Mouse (Mus musculus) liver, embryonic 16.5 days (tissue): Measurements from ENCODE around the gene Dnajc1. TPM values are rescaled to one million over a fixed set of nuclear protein-coding genes. Genes with fewer than 3 reads are reported as not detected.

Source experiments
- ATAC-seq: fragments of 200-750 bp; cut with Nextera tagmentation; 2 replicates; pipeline ENCODE4 v1.8.0; 2017; ENCODE audit warnings: low read depth, mild to moderate bottlenecking, moderate number of reproducible peaks, moderate library complexity
- H3K27ac ChIP-seq: fragments of 300-500 bp; sonication (generic); 2 replicates; pipeline ENCODE4 v1.5.1; 2014; ENCODE audit warnings: mild to moderate bottlenecking, low read length
- H3K27me3 ChIP-seq: fragments of 300-500 bp; sonication (generic); 2 replicates; pipeline ENCODE4 v1.6.1; 2014; ENCODE audit warnings: low read depth, low read length, mixed read lengths; ENCODE audit not compliant: control insufficient read depth, insufficient read depth
- H3K36me3 ChIP-seq: fragments of 300-500 bp; sonication (generic); 2 replicates; pipeline ENCODE4 v1.6.1; 2014; ENCODE audit warnings: mild to moderate bottlenecking; ENCODE audit not compliant: control insufficient read depth, insufficient read depth
- H3K4me1 ChIP-seq: fragments of 300-500 bp; sonication (generic); 2 replicates; pipeline ENCODE4 v1.6.1; 2014; ENCODE audit warnings: low read depth, low read length, mixed read lengths; ENCODE audit not compliant: control insufficient read depth
- H3K4me2 ChIP-seq: fragments of 300-500 bp; sonication (generic); 2 replicates; pipeline ENCODE4 v1.6.1; 2014; ENCODE audit warnings: low read depth, low read length, mixed read lengths
- H3K4me3 ChIP-seq: fragments of 300-500 bp; sonication (generic); 2 replicates; pipeline ENCODE4 v1.5.1; 2014; ENCODE audit warnings: low read depth, mild to moderate bottlenecking, low read length
- H3K9ac ChIP-seq: fragments of 300-500 bp; sonication (generic); 2 replicates; pipeline ENCODE4 v1.6.1; 2014; ENCODE audit warnings: low read depth, low read length
- H3K9me3 ChIP-seq: fragments of 300-500 bp; sonication (generic); replicated peaks from 2 replicates; pipeline ENCODE4 v1.6.1; 2016; ENCODE audit warnings: low read length; ENCODE audit not compliant: control insufficient read depth
- WGBS: fragments of 180-500 bp; shearing (Covaris S2); extraction: QIAGEN DNeasy Blood & Tissue Kit; methylation state at CpG from one replicate; pipeline ENCODE4 v1.1.7; 2014; ENCODE audit not compliant: insufficient replicate concordance; 5-methylcytosine and 5-hydroxymethylcytosine counted together
- polyA plus RNA-seq: library from polyadenylated mRNA; unstranded; fragments of >200 nt; fragmentation: Nextera tagmentation; extraction: Ambion mirVana; gene quantifications from 2 replicates; pipeline ENCODE4 v1.2.1, GENCODE M21; 2015

Gene Dnajc1
- polyA plus RNA-seq, 1 experiment from 2014 or later = 10.1 TPM

- Histone ChIP-seq H3K9ac (no peak overlapping the region), H3K36me3 (no peaks in the 10 kb centered on the region), H3K9me3 (no peaks in the 10 kb centered on the region), H3K4me1 (peaks cover 4% of the 10 kb centered on the region), H3K4me3 (no peak overlapping the region), H3K27ac (no peak overlapping the region), H3K27me3 (no peaks in the 10 kb centered on the region), H3K4me2 (no peak overlapping the region)
- WGBS = 39% methylated on average over 11 of the region's 11 CpGs
- ATAC-seq = no peak
Measured at GRCm38 (mm10) chr2:18372400-18373182, 20.0 kb downstream of the Dnajc1 start.

- Histone ChIP-seq H3K9me3 (no peaks in the 10 kb centered on the region), H3K4me1 (peaks cover 4% of the 10 kb centered on the region), H3K36me3 (no peaks in the 10 kb centered on the region), H3K27me3 (no peaks in the 10 kb centered on the region), H3K9ac (no peak overlapping the region), H3K27ac (no peak overlapping the region), H3K4me2 (no peak overlapping the region), H3K4me3 (no peak overlapping the region)
- 43% methylated on average over 4 of the region's 4 CpGs for WGBS
- no peak for ATAC-seq
Measured at GRCm38 (mm10) chr2:18370794-18371498, 21.7 kb downstream of the Dnajc1 start.

- Histone ChIP-seq H3K9me3 (no peaks in the 10 kb centered on the region), H3K9ac (no peak overlapping the region), H3K4me3 (no peak overlapping the region), H3K4me2 (no peak overlapping the region), H3K27me3 (no peaks in the 10 kb centered on the region), H3K27ac (no peak overlapping the region), H3K36me3 (no peaks in the 10 kb centered on the region), H3K4me1 (no peaks in the 10 kb centered on the region)
- ATAC-seq = peak; percentile 56; the same call in 1 of the 2 replicates
- 71% methylated on average over 1 of the region's 1 CpGs for WGBS
Measured at GRCm38 (mm10) chr2:18364402-18364801, 28.2 kb downstream of the Dnajc1 start.

- H3K4me2 ChIP-seq = no peak overlapping the region
- no peak overlapping the region for H3K27ac ChIP-seq
- no peak overlapping the region for H3K9ac ChIP-seq
- no peak for ATAC-seq
- no peaks in the 10 kb centered on the region for H3K36me3 ChIP-seq
- H3K4me3 ChIP-seq = no peak overlapping the region
- H3K4me1 ChIP-seq = no peaks in the 10 kb centered on the region
- no peaks in the 10 kb centered on the region for H3K27me3 ChIP-seq
- H3K9me3 ChIP-seq = no peaks in the 10 kb centered on the region
Measured at GRCm38 (mm10) chr2:18355293-18355692, 37.3 kb downstream of the Dnajc1 start.

- 71% methylated on average over 2 of the region's 2 CpGs for WGBS
- no peaks in the 10 kb centered on the region for H3K4me1 ChIP-seq
- ATAC-seq = no peak
- no peaks in the 10 kb centered on the region for H3K9me3 ChIP-seq
- H3K27me3 ChIP-seq = no peaks in the 10 kb centered on the region
- no peak overlapping the region for H3K4me2 ChIP-seq
- H3K4me3 ChIP-seq = no peak overlapping the region
- no peaks in the 10 kb centered on the region for H3K36me3 ChIP-seq
- no peak overlapping the region for H3K27ac ChIP-seq
- H3K9ac ChIP-seq = no peak overlapping the region
Measured at GRCm38 (mm10) chr2:18352620-18353019, 40.0 kb downstream of the Dnajc1 start.

- no peaks in the 10 kb centered on the region for H3K27me3 ChIP-seq
- no peak overlapping the region for H3K9ac ChIP-seq
- no peak for ATAC-seq
- H3K4me1 ChIP-seq = no peaks in the 10 kb centered on the region
- H3K9me3 ChIP-seq = no peaks in the 10 kb centered on the region
- H3K4me2 ChIP-seq = no peak overlapping the region
- H3K27ac ChIP-seq = no peak overlapping the region
- no peak overlapping the region for H3K4me3 ChIP-seq
- WGBS = 65% methylated on average over 2 of the region's 2 CpGs
- H3K36me3 ChIP-seq = no peaks in the 10 kb centered on the region
Measured at GRCm38 (mm10) chr2:18343464-18343863, 49.2 kb downstream of the Dnajc1 start.

- no peaks in the 10 kb centered on the region for H3K4me1 ChIP-seq
- H3K27me3 ChIP-seq = no peaks in the 10 kb centered on the region
- no peaks in the 10 kb centered on the region for H3K36me3 ChIP-seq
- ATAC-seq = no peak
- H3K4me2 ChIP-seq = no peak overlapping the region
- H3K4me3 ChIP-seq = no peak overlapping the region
- WGBS = 67% methylated on average over 2 of the region's 2 CpGs
- no peak overlapping the region for H3K27ac ChIP-seq
- H3K9ac ChIP-seq = no peak overlapping the region
- peaks cover 3% of the 10 kb centered on the region; the same call in 1 of the 2 replicates for H3K9me3 ChIP-seq
Measured at GRCm38 (mm10) chr2:18318671-18319070, 74.0 kb downstream of the Dnajc1 start.

GRCm38 (mm10) chr2:18317503-18318281, 74.9 kb downstream of the Dnajc1 start:
- WGBS = 68% methylated on average over 7 of the region's 7 CpGs

More at GRCm38 (mm10) chr2:18317503-18318281, 74.9 kb downstream of the Dnajc1 start:
- no peak overlapping the region for H3K27ac ChIP-seq
- ATAC-seq = no peak
- H3K4me3 ChIP-seq = no peak overlapping the region
- H3K4me2 ChIP-seq = no peak overlapping the region
- H3K9ac ChIP-seq = no peak overlapping the region
- H3K27me3 ChIP-seq = no peaks in the 10 kb centered on the region
- H3K4me1 ChIP-seq = no peaks in the 10 kb centered on the region
- H3K9me3 ChIP-seq = peaks cover 3% of the 10 kb centered on the region; the same call in 1 of the 2 replicates
- H3K36me3 ChIP-seq = no peaks in the 10 kb centered on the region
